Mouse (Mus musculus) embryo, embryonic 9.5 days (tissue): ENCODE data around the gene Ubl5.
"Not testable (repeated sequence)": the region's sequence is repeated elsewhere in the genome, so short reads cannot be mapped to it uniquely, and the experiment has no call there.

Experiments used
- DNase-seq: peaks from one replicate; pipeline ENCODE4 v3.0.0-alpha.2; 2017; ENCODE audit errors: extremely low spot score

Gene Ubl5

DNA sequence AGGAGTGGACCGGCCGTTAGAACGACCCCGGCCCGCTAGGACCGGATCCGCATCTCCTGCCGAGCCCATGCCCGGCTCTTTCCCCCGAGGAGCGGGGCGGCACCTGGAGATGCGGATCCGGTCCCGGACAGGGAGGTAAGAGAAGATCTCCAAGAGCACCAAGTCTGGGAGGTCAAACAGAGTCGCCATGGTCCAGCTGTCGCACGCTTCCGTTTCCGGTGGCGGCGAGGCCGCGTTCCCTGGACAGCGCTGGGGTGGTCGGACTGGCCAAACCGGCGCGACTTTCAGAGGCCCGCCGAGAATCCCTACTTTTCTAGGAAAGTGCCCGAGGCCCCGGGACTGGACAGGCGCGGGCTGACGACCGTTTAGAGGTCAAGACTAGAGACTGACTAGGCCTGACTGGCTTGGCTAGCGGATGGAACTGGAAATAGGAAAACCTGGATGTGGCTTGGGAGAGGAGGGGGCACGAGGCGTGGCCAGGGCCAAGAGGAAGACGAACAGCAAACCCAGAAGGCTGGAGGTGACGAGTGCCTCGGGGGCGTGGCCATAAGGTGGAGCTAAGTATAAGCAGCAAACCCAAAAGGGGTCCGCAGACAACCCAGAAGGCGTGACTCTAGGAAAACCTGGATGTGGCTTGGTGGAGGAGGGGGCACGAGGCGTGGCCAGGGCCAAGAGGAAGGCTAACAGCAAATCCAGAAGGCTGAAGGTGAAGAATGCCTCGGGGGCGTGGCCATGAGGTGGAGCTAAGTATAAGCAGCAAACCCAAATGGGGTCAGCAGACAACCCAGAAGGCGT is at the start of gene Ubl5:
Gene Ubl5, plus strand, starts transcription at position 778 of the 795 bp plus-strand sequence.
- DNase-seq, result peak; percentile 96

DNA sequence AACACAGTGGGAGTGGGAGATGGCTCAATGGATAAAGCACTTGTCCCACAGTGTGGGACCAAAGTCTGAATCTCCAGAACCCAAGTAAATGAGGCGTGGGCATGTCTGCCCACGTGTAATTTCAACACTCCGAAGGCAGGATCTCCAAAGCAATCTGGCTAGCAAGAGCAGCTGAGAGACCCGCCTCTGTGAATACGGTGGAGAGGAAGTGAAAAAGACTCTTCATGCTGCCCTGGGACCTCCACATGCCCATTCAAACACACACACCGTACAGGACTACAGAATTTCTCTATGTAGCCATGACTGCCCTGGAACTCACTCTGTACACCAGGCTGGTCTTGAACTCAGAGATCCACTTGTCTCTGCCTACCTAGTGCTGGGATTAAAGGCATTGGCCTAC is 41.4 kb upstream of the Ubl5 start:
- DNase-seq, result no peak

DNA sequence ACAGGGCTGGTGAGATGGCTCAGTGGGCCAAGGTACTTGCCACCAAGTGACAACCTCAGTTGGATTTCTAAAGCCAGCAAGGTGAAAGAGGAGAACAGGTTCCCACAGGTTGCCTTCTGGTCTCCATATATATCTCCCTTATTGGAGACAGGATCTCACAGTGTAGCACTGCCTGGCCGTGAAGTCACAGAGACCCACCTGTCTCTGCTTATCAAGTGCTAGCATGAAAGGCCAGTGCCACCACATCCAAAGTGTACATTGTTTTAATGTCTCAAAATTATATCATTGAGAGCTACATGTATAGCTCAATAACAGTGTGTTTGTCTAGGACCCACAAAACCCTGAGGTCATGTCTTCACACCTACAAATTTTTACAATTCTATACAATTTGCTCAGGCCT is 36.4 kb upstream of the Ubl5 start:
- no peak for DNase-seq

DNA sequence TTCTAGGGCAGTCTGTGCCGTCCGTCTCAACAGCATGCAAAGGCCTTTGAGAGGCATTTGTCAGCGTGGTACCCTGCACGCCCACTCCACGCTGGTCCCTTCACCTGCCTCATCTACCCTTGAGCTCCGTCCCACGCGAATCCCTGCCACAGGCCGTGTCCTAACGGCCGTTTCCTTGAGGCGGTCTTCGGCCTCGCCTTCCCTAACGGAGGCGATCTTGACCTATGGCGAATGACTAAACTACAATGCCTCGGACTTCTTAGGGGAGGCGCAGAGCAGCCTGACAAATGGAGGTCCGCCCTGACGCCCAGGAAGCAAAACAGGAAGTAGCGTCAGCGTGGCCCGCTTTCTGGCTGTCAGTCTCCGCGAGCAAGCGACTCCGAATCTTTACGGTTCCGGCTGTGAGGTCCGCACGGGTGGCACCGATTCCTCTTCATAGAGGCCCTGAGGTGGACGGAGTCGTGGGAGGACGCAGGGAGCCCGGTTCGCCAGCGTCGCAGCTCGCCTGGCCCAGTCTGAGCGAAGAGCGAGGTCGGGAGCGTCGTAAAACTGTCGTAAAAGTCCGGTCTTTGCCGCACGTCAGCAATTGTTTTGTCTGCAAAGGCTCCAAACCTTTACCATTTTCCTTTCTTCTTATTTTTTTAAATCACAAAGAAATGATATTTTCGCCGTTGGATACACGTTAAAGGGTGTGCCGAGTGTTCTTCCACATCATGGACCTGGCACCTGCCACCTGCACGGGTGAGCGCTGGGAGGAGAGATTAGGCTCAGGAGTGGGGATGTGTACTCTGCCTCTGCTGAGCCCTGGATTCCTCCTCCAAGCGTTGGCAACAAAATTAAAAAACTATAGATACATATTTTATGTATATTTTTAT is 35.3 kb upstream of the Ubl5 start:
- peak; percentile 91 for DNase-seq

DNA sequence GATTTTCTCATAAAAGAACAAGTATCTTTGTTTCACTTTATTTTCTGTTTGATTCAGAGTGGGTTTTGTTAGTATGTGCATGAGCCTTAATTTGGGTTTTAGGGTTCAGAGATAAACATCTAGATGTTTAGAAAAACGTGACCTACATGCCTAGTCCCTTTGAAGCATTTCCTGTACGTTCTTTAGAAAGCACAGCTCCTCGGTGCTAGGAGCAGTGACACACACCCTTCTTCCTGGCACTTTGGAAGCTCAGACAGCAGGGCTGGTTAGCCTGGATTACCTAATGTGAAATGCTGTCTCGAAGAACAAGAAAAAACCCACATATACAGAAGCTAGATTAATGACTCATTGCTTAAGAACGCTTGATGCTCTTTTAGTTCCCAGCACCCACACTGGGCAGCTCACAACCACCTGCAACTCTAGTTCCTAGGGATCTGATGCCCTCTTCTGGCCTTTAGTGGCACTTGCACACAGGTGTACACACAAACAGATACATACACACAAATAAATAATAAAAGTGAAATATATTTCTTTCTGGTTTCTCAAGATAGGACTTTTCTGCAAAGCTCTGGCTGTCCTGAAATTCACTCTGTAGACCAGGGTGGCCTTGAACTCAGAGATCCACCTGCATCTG is 32.7 kb upstream of the Ubl5 start:
- DNase-seq, result no peak

DNA sequence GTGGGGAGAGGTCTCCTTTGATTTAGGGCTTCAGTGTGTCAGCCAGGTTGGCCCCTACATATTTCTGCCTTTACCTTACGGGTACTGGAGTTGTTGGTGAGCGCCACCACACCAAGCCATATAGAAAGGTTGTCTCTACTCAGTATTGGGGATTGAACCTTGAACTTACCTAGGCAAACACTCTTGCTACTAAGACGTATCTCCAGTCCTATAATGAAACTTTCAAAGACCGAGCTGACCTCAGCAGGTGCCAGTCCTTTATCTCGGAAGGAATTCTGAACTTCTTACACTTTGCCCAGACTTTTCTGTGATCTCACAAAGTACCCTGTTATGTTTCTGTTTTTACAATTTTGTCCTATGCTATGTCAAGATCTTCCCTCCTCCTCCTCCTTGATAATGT is 30.7 kb upstream of the Ubl5 start:
- DNase-seq, result no peak

DNA sequence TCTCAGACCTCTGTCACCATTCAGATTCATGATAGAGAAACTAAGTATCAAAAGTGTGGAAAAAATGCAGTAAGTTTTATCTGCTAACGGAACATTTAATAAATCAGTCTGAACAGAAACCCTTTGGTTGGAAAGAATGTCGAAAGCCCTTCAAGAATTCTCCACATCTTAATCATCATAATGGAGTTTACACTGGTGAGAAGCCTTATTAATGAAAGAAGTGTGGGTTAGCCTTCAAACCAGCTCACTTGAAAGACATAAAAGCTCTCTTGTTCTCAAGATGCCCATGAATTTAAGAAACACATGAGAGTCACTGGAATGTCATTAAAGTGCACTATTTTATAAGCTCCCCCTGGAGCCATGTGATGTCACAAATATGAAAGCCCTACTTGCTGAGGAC is 26.0 kb upstream of the Ubl5 start:
- no peak for DNase-seq

DNA sequence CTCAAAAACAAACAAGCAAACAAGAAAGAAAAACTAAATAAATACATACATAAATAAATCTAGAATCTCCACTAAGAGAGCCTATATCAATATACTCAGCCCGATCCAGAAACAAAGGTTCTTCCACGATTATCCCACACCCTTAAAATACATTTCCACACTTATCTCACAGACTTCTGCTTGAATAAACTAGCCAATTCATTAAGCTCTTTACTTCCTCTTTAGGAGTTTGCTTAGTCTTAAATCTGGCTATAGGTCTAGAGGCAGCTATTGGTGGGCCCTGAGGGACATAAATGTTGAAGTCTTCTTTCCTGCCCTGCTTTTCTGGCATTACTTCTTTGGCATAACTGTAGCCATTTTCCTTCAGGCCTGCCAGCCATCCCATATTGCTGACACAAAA is 11.3 kb upstream of the Ubl5 start:
- no peak for DNase-seq

DNA sequence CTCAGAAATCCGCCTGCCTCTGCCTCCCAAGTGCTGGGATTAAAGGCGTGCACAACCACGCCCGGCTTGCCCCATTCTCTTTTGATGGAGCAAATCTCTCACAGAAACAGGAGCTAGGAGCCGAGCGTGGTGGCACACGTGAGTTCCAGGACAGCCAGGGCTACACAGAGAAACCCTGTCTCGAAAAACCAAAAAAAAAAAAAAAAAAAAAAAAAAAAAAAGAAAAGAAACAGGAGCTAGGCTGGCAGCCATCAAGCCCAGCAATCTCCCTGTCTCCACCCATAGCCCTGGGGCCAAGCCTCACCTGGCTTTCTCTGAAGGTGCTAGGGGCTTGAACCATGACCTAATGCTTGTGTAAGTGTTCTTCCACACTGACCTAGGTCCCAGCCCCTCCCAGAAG is 7.0 kb upstream of the Ubl5 start:
- DNase-seq, result not testable (repeated sequence)

DNA sequence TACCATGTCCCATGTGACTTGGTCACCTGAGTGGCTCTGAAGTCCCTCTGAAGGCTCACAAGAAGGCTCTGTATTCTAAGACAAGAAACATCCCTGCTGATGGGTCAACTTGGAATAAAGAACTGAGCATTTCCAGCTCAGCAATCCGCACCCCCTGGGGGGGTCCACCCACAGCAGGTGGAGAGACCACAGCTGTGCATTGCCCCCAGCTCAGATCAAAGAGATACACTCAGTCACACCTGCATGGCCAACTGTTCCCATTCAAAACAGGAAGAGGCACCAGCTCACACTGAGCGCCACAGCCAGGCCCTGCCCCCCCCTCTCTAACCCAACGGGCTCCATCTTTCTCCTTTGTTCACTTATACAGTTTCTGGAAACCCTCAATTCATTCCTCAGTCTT is 6.4 kb upstream of the Ubl5 start:
- DNase-seq, result no peak

DNA sequence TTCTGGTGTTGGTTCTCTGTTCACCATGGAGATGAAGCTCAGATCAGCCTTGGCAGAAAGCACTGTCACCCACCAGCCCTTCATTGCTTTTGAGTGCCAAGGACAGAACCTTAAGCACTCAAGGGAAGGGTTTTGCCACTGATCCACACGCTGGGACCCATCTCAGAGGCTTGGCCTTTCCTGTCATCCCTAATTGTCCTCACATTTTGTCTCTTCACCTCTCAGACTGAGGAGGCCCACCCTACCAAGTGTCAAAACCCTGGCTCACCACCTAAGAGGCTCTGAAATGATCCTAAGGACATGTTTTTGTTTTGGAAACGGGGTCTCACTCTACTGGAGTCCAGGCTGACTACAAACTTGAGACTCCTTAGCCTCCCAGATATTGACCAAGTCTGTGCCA is 5.9 kb upstream of the Ubl5 start:
- DNase-seq, result no peak

DNA sequence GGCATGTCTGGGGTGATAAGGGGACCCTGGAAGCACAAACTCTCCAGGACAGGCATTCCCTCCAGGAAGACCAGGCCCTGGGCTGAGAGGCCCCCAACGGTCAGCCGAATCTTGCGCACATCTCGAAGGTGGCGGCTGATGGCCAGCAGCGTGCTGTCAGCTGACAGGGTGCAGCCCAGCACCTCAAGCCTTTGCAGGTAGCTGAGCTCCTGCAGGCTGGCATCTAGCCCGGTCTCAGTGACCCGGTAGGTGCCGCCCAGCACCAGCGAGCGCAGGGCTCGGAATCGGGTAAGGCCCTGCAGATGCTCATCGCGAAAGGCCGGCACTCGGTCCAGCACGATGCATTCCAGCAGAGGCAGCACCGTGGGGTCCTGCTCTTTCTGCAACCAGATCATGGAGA is 4.1 kb upstream of the Ubl5 start:
- DNase-seq, result no peak

DNA sequence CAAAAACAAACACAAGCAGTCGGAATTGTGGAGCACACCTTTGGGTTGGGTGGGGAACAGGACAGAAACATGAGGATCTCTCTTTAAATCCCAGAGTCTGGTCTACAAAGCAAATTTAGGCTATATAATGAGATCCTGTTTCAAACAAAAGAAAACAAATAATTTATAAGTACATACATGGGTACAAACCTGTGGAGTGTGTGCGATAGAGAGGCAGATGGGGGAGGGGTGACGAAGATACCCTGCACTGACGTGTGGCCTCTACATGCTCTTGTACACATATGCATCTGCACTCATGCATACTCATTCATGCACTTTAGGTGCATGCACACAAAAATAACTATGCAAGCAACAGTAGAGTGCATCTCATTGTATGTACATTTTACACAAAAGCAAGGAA is 3.2 kb upstream of the Ubl5 start:
- no peak for DNase-seq

DNA sequence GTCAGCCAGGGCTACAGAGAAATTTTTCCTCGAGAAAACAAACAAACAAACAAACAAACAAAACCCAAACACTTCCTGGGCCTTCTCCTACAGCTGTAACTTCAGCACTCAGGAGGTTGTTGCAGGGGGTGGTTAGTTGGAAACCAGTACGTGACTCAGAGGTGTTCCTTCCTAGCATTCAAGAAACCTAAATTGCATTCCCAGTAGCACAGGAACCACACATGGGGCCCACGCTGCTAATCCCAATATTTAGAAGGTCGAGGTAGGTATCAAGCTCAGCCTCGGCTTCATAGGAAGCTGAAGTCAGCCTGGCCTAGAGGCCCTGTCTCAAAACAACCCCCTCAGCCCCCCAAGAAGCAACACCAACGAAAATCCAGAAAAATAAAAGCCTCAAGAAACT is 1.2 kb upstream of the Ubl5 start:
- no peak for DNase-seq

DNA sequence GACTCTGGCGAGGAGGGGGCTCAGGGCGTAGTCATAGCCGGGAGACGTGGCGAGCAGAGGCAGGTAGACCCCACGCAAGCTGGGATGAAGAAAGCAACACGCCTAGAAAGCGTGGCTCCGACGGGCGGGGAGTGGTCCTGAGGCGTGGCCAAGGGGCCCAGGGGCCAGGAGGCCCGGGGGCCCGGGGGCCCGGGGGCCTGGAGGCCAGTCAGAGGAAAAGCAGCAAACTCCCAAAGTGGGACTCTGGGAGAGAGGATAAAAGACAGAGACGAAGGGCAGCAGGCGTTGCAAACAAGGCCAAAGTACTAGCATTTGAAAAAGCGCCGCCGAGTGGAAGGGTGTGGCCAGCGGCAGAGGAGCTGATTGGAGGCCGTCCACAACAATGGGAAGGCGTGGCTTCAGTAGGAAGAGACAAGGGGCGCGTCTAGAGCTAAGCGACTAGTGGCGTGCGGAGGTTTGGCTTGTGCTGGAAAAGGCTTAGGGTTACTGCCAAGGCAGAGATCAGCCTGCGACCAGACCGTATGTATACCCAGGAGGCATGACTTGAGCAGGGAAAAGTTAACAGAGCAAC is 303 bp downstream of the Ubl5 start:
- peak; percentile 85 for DNase-seq

DNA sequence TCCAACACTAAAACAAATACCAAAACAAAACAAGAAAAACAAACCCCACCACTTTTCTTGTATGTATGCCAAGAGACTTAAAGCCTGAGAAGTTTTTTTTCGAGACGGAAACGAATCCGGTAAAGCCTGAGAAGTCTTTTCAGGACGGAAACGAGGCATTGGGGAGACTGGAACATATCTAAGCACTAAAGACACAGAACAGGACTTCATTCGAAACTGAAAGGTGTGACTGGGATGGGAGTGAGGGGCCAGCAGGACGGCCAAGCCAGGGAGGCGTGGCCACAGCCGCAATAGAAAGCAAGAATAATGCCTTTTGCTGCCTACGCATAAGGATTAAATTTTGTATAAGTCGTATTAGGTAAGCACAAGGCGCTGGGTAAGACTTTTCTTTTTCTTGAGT is 1.1 kb downstream of the Ubl5 start:
- no peak for DNase-seq

DNA sequence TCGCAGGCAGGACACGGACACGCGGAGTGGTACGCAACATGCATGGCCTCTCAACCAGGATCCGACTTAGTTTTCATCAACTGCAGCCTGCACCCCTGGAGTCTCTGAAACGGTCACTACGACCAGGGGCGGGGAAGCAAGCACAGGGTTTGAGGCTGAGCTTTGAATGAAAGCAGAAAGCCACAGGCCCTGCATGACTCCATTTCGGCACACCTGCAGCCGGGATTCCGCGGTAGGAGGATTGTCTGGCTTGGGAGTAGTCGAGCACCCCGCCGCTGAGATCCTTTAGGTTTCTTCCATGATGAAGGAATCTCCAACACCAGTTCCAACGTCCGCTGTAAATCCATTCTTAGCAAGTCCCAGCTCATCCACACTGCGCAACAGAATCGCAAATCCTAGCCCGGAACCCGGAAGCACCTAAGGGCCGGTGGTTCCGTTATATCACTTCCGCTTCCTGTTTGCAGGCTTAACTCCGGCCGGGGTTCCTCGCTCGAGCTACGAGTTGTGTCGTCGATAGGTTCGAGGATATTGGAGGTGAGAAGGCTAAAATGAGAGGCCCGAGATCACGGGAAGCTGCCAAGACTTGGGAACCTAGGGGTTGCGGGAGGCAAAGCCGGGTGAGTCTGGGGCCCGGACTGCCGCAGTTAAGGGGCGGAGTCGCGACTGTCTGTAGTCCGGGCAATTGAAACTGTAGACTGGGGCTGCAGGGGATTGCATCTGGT is 1.8 kb downstream of the Ubl5 start, which contains the start of gene Fbxl12:
Gene Fbxl12, minus strand, starts transcription at position 408 of the 722 bp plus-strand sequence.
- DNase-seq, result peak; percentile 78

DNA sequence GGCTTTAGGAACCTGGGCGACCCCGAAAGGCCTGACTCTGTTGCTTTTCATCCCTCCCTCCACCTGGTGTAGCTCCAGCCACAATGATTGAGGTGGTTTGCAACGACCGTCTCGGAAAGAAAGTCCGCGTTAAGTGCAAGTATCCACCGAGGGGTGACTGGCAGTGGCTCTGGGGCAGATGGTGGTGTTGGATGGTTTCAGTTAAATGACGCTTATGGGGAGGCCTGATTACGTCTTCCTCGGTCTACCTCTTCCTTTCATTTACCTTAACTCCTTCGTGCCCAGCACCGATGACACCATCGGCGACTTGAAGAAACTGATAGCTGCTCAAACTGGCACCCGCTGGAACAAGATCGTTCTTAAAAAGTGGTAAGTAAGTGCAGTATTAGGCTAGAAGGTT is 2.4 kb downstream of the Ubl5 start:
- no peak for DNase-seq

DNA sequence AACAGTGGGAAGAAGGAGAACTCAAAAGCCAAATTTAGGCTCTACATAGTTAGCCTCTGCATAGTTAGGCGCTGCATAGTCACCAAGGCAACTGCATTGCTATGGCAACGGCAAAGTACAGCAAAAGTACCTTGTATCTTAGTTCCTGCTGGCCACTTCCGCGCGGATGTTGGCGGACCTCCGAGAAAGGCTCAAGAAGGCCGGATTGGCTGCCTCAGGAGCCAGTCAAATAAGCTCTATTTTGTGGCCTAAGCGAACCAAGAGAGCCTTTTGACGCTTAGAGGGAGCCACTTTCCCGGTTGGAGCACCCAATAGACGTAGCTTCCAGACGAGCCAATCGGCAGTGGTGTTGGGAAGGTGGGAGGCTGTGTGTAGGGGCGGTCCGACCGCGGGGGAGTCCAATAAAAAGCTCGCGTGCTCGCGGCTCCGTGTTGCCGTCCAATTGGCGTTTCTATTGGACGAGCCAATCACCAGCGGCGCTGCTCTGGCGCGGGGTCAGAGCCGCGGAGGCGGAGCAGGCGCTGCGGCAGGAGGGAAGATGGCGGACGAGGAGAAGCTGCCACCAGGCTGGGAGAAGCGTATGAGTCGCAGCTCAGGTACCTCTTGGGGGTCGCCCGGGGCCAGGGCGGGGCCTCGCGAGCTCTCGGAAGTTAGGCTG is 9.1 kb downstream of the Ubl5 start, which contains the start of gene Pin1:
Gene Pin1, plus strand, starts transcription at position 494 of the 658 bp plus-strand sequence.
- DNase-seq, result peak; percentile 97

DNA sequence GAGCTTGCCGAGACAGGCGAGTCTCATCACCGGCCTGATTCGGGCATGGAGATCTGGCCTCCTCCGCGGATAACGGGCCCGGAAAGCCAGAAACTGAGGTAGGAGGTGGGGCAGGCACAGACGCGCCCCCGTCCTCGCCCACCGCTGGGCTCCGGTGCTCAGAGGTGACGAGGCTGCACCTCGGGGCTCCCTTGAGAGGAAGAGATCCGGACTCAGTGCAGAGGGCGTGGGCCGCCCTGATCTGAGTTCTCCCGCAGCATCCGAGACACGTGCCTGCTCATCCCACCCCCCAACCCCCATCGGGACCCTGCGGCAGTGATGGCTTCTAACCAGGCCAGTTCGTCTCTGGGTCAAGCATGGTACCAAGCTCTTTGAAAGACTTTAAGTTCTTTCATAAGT is 9.6 kb downstream of the Ubl5 start:
- no peak for DNase-seq

DNA sequence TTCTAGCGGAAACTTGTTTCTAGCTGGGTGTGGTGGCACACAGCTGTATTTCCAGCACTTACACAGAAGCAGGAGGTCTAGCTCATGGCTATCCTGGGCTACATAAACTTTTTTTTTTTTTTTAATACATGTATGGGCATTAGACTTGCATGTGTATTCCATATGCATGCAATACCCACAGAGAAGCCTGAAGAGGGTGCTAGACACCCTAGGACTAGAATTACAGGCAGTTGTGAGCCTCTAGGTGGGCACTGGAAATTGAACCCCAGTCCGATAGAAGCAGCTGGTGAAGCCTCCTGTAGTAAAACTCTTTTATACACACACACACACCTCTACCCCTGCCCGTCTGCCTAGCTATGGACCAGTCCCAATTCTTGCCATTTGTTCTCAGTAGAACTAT is 11.2 kb downstream of the Ubl5 start:
- no peak for DNase-seq
